Mouse (Mus musculus) layer of hippocampus, postnatal 25 days (tissue): ENCODE measurements around the gene Slc7a6os. TPM values are rescaled to one million over a fixed set of nuclear protein-coding genes. Genes with fewer than 3 reads are reported as not detected.
"Not testable (repeated sequence)": the region's sequence is repeated elsewhere in the genome, so short reads cannot be mapped to it uniquely, and the experiment has no call there.

Source experiments
- DNase-seq, 2 experiments: peaks; one replicate each; pipeline ENCODE4 v3.0.0; 2022; ENCODE audit warnings: mixed read lengths in 2 of 2, low spot score in 1 of 2; ENCODE audit errors: extremely low spot score in 1 of 2
- total RNA-seq, 2 experiments: library from RNA; stranded (reverse); gene quantifications; 2 replicates each; pipeline ENCODE4 v1.2.3; 2021

Slc7a6os gene
- 10 to 100 TPM; 24.6 to 27.4 TPM for total RNA-seq

DNA sequence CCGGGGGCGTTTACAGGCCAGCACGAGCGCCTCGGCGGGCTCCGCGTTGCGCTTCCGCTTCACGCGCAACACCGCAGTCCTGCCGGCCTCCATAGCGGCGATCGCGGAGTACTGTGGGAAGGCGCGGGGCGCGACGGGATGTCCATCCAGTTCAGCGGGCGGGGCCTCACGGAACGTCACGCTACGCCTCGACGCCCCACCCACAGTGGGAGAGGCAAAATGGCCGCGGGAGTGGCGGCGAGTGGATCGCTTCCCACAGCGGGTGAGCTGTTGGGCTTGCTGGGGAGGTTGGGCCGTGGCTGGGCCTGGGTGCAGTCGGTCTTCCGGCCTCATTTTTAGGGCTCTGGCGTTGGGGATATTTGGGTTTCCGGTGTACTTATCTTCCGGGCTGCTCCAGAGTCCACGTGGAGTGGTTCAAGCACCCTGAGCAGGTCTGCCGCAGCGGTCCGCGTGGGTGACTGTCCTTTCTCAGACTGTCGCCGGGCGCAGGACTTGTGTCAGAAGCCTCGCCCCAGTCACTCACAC lies at the start of gene Slc7a6os, which contains the start of gene Prmt7:
Slc7a6os (minus strand) TSS at position 115 of the 525 bp plus-strand sequence.
Prmt7 (plus strand) TSS at position 116 of the 525 bp plus-strand sequence.
- peak; percentile 93 to 95 for DNase-seq

DNA sequence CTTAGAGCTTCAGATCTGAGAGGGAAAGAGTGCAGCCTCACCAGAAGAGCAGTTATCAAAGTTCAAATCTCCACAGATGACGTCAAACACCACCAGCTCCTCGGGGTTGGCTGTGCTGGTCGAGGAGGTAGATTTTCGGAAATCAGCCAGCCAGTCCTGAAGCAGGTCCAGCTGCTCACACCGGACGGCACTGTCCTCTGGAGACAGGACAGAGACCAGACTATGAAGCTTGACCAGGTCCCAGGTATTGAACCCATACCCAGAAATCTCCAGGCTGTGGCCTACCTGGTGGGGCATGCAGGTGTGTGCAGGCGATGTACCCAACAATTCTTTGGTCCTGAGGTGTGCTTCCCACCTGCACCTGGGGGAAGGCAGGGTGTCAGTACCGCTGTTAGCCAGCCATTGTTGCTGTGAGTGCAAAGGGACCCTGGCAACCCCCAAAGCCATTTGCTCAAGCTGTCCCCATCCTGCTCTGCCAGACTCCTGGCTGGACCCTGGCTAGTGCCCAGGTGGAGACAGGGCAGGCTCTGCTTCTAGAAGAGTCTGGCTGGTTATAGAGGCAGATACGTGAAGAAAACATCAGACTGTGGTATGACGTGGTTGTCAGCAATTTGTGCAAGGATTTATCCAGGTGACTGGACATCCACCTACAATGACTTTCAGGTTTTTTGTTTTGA lies 49.0 kb upstream of the Slc7a6os start:
- DNase-seq = no peak

- DNase-seq = no peak
These were observed 47.4 kb upstream of the Slc7a6os start for GRCm38 (mm10) chr8:106258169-106258568.

DNA sequence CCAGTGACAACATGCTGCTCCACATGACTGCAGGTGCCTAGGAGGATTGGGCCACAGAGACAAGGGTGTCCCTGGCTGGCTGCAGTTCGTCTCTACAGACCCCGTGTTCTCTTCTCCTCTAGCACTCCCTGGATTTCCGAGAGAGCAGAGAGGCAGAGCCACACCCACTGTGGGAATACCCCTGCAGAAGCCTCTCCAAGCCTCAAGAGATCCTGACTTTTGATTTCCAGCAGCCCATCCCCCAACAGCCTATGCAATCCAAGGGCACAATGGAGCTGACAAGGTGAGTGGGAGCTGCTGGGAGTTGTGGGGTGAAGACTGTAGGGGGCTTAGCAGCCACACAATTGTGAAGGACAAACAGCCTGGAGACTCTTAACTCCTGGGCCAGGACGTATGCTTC lies 39.5 kb upstream of the Slc7a6os start:
- no peak for DNase-seq

GRCm38 (mm10) chr8:106237106-106237505 lies 26.4 kb upstream of the Slc7a6os start:
- no peak for DNase-seq

GRCm38 (mm10) chr8:106234567-106235261 lies 24.0 kb upstream of the Slc7a6os start:
- no peak for DNase-seq

- no peak for DNase-seq
These were observed 22.0 kb upstream of the Slc7a6os start for GRCm38 (mm10) chr8:106232751-106233150.

GRCm38 (mm10) chr8:106231536-106231935 lies 20.8 kb upstream of the Slc7a6os start:
- DNase-seq = no peak

GRCm38 (mm10) chr8:106226589-106226988 lies 15.9 kb upstream of the Slc7a6os start:
- DNase-seq = peak in 1 of 2 experiments; percentile 66

- DNase-seq = no peak
These were observed 8.9 kb upstream of the Slc7a6os start for GRCm38 (mm10) chr8:106219620-106220019.

DNA sequence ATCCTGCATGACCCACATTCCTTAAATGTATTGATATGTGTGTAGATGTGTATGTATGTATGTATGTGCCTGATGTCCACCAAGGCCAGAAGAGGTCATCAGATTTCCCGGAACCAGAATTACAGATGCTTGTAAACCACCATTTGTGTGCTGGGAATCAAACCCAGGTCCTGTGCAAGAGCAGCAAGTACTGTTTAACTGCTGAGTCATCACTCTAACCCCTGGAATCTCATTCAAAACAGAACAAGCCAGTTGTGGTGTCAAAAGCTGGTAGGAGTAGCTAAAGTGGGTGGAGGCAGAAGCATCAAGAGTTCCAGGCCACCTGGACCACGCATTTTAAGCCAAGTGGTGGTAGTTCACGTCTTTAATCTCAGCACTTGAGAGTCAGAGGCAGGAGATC lies 3.2 kb upstream of the Slc7a6os start:
- DNase-seq = no peak

GRCm38 (mm10) chr8:106211421-106211820 lies 686 bp upstream of the Slc7a6os start:
- DNase-seq = no peak

DNA sequence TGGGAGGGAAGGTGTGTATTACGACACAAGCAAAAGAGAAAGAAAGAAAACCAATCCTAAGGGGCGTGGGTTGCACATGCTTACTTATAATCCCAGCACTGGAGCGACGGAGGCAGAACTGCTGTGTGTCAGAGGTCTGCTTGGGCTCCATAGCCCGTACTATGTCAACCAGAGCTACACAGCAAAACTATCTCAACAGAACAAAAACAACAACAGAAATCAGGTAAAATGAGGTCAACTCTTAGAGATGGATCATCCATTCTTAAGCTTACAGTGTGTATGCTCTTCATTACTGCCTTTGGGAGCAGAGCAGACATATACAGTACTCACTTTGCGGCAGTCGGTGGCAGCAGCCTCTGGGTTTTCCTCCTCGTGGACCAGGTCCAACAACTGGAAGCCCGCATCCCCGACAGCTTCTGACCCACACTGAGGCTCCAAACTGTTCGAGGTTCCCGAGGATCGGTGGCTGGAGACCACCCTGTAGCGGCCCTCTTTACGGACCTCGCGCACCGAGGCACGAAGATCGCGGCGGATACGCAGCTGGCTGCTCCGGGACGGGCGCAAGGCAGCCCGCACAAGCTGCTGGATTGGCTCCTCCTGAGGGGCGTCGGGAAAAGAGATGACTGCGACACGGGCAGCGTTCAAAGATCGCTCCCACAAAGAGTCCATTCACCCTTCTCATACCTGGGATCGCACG lies 552 bp downstream of the Slc7a6os start:
- no peak for DNase-seq

- DNase-seq = not testable (repeated sequence)
These were observed 11.1 kb downstream of the Slc7a6os start for GRCm38 (mm10) chr8:106199596-106199995.

DNA sequence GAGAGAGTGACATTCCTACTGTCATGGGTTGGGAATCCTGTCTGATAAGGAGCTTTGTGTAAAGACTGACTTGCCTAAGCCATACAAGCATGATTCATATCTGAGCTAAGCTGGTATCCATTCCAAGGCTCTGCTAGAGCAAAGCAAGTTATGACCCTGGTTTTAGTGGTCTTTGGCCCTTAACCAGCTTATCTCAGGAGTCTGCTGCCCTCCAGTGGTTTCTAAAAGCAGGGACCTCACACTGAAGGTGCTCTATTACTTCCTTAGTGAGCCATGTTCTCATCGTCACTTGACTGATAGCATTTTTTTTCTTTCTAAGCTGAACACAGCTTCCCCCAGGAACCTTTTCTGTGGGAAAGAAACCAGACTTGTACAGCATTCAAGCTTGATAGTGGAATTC lies 12.0 kb downstream of the Slc7a6os start:
- no peak for DNase-seq

GRCm38 (mm10) chr8:106194062-106194461 lies 16.7 kb downstream of the Slc7a6os start:
- no peak for DNase-seq

DNA sequence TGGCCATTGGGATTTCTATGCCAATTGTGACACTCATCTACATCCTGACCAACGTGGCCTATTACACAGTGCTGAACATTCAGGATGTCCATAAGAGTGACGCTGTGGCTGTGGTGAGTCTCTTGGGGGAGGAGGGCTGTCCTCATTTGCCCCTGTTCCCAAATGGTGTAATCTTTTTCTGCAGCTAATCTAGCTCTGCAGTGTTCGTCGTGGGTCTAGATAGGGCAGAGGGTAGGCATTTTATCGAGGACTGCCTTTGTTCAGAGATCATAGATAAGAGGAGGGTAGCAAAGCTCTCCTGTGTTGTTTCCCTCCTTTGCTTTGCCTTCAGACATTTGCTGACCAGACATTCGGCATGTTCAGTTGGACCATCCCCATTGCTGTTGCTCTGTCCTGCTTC lies 17.6 kb downstream of the Slc7a6os start:
- DNase-seq = no peak

DNA sequence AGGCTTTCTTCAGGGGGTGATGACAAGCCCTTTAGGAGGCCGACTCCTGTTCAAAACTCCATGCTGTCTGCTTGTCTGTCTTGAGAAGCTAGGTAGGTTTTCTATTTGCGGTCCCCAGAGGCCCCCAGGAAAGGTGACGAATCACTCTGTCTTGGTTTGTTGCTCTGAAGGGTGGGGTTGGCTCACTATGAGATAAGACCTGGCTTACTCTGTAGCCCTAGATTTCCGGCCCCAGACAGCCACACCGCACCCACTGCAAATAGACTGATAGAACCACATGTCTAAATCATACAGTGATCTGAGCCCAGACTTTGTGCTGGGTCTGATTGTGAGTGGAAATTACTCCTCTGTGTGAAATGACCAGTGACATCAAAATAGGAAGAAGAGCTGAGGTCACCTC lies 19.1 kb downstream of the Slc7a6os start:
- DNase-seq = no peak

- DNase-seq = no peak
These were observed 21.6 kb downstream of the Slc7a6os start for GRCm38 (mm10) chr8:106189162-106189561.

DNA sequence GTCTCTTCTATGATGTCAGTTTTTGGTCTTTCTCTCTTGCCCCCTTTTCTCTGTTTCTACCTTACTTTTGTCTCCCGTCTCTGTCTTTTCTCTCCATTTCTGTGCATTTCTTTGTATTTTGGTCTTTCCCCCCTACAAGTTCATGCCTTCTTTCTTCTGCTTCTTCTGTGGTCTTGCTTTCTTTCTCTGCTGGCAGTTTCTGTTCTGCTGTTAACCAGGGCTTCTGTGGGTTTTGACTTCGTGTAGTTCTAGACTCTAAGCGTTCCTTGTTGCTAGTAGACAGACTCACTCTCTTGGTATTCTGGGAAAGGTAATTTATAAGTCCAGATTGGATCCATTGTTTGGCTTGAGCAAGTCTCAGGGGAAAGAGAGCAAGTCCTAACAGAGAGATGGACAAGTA lies 24.3 kb downstream of the Slc7a6os start:
- DNase-seq = no peak

DNA sequence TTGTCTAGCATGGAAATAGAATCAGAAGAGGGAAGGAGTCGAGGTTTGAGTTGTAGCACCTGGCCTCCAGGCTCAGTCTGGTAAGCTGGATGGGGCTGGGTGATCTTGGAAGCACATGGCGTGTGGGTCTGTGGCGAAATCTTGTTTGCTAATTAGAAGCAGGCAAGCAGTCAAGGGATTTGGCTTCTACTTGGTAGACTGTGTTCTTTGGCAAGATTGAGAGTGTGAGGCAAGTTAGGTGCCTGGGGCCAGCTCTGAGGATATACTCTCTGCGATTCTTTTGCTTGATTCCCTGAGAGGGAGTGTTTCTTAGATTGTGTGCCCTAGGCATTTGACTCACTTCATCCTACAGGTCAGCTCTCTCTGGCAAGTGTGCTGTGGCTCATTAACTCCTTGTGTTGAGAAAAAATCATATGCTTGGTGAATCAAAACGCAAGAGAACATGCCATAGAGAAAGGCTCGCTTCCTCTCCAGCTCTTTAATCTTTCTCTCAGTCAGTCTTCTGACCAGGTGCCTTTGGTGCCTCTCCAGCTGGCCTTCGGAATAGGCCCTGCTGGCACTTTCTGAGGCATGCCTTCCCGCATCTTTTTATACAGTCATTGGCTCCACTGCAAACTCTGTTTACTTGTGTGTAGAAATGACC lies 25.0 kb downstream of the Slc7a6os start:
- DNase-seq = no peak
